Mouse (Mus musculus): ENCODE data around the gene St8sia1.

St8sia1 gene

DNA sequence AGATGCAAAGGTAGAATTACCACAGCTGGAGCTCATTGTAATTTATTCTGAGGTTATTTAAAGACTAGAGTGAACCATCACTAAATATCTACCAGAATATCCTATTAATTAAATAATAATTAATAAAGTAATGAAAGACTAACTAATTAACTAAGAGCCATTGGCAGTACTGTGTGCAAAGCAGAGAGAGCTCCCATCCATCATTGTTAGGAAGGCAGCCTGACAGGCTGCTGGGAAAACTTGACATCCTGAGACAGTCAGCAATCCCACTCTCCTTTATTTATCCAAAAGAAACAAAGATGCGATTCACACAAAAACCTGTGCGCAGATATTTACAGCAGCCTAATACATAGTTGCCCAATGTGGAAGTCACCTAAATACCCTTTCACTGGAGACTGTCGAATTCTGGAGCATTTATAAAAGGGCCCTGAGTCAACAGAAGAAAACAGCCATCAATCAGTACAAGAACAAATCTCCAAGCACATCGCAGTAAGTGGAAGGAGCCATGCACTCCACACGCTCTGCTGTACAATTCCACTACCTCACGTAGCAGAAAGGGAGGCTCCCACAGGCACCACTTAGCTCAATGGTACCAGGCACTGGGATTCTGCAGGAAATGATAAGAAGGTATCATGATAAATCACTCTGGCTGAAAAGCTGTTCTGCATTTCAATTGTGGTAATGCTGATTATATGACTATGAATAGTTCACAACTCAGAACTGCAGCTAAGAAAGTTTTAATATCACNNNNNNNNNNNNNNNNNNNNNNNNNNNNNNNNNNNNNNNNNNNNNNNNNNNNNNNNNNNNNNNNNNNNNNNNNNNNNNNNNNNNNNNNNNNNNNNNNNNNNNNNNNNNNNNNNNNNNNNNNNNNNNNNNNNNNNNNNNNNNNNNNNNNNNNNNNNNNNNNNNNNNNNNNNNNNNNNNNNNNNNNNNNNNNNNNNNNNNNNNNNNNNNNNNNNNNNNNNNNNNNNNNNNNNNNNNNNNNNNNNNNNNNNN, 15.7 kb upstream of the St8sia1 start:
- no peak for DNase-seq (ENCODE audit: low read depth, low spot score)

DNA sequence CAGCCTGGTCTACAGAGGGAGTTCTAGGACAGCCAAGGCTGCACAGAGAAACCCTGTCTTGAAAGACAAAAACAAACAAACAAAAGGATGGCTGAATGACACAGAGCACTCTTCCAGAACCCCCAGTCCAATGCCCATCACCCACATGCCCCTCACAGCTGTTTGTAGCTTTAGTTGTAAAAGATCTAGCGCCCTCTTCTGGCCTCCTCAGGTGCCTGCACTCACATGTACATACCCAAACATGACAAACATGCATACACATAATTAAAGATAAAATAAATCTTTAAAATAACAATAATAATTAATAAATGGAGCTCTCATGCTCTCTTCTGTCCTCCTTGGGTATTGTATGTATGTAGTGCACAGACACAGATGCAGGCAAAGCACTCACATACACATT, 13.0 kb upstream of the St8sia1 start:
- DNase-seq (ENCODE audit: low read depth, low spot score) = no peak

DNA sequence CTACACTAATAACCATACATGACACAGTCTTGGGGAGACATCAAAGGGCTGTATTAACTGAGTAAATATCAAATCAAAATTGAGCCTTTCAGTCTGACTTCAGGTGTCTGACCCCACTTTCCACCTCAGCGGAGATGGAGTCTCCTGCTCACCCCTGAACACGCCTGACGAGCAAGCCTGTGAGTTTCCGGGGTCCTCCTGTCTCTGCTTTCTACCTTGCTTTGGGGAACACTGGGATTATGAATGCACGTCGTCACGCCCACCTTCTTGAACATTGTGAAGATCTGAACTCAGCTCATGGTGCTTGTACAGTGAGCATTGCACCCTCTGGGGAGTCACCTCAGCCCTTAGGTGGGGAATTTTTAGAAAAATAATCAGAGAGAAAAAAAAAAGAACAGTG, 9.0 kb upstream of the St8sia1 start:
- no peak for DNase-seq (ENCODE audit: low read depth, low spot score)

DNA sequence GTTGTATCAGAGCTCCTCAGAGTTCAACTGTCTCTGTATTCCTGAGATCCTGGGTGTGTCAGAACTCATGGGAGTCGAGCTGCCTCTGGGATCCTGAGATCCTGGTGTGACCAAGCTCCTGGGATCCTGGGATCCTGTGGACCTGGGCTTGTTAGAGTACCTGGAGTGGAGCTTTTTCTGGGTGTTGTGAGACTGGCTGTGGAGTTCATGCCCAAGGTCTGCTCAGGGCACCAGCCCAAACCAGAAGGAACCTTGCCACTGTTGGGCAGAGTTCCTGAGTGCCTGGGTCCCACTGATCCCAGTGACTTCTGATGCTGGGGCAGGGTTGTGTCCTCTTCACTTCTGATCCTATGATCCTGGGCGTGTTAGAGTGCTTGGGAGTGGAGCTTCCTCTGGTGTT, 8.0 kb upstream of the St8sia1 start:
- no peak for DNase-seq (ENCODE audit: low read depth, low spot score)

DNA sequence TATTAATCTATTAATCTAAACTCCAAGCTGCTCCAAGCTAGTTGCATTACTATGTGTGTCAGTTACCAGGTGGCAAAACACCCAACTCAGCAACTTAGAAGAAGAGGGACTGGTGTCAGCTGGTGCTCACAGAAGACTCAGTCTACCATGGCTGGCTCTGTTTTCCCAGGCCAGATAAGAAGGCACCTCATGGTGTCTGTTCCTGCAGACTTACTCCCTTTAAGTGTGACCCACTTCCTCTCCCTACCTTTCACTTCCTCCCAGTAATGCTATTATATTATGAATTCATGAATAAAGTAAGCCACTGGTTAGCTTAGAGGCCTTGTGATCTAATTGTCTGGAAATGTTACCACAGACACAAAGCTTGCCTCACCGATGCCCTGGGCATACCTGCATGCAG, 3.2 kb upstream of the St8sia1 start:
- no peak for DNase-seq (ENCODE audit: low read depth, low spot score)

DNA sequence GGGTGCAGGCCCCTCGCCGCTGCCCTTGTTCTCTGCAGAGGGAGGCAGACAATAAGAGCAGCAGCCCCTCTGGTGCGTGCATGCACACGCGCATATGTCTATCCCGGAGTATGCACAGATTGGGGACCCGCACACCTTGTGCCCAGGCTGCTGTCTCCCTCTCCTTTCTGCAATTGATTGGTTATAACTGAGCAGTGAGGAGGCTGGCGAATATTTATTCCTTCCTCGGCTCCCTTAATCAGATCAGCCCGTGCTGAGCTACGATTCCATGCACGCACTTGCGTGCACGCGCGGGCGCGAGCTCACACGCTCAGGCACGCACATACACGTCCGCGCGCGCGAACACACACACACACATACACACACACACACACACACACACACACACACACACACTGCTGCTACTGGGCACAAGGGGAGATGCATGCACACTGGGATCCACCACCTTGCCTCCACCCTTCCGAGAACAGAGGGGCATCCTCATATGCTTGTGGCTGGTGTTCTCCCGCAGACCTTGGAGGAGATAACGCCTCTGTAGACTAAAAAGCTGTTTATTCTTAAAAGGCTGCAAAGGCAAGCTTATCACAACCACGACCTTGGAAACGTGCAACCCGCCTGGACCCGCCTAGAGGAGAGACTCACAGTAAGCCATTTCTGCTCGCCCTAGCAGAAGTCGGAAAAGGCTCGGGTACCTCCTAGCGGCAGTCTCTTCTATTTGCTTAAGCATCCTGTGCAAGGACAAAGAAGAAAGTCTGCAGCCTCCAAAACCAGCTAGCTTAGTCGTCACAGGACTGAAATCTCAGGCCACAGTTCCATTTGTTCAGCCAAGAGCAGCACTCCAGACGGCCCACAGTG, 506 bp upstream of the St8sia1 start:
- DNase-seq (ENCODE audit: low read depth, low spot score) = peak; percentile 94

DNA sequence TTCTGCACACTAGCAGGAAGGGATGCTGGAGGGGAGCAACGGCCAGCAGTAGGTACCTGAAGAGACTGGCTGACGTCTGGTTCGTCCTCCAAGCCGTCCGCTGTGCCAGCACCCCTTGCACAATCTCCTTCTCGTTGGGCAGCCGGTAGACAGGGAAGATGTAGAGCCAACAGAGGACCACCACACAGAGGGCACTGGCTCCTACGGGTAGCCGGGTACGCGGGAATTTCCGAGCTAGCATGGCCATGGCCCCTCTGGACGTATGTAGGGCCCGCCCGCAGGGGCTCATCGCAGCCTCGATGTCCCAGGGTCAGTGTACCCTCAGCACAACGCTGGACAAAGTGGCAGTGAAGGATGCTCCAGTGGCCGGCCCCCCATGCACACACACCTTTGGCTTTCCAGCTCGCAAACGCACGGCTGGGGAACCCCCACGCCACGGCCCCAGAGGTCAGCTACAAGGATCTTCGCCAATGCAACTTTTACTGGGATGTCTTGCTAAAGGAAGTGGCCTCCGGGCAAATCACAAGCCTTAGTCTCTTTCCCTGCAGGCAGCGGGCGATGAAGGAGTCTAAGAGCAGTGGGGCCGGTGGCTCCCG, 674 bp downstream of the St8sia1 start:
- no peak for DNase-seq (ENCODE audit: low read depth, low spot score)

DNA sequence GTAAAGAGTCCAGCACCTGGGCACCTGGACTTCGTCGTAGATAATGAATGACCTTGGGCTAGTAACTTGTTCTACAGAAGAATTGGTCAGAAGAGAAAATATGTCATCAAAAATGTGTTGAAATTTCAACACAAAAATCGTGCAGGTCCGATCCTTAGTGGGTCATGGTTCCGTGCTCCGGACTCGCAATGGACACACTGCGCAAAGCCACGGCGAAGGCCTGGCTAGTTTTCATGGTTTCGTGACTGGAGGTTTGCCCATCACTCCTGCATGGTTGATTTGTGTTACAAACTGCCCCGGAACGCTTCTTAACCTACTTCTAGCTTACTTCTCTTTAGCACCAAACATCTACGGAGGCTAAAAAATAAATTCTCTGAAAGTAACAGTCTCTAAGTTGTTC, 1.4 kb downstream of the St8sia1 start:
- no peak for DNase-seq (ENCODE audit: low read depth, low spot score)

DNA sequence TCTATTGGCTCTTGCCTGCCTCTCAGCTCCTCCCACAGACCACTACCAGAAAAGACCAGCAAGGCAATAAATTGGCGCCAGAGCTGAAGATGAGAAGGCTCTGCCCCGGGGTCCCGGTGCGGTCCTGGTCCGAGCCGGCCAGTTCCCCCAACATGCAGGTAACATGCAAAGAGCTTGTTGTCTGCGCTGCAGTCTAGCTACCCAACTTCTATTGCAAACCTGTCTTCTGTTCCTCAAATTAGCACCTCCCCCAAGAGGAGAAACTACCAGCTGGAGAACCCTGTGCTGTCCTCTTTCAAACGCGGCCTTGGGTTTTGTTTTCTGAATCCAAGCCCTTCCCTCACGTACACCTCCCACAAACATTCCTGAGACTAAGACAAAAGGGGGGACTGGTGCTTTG, 1.8 kb downstream of the St8sia1 start:
- no peak for DNase-seq (ENCODE audit: low read depth, low spot score)

DNA sequence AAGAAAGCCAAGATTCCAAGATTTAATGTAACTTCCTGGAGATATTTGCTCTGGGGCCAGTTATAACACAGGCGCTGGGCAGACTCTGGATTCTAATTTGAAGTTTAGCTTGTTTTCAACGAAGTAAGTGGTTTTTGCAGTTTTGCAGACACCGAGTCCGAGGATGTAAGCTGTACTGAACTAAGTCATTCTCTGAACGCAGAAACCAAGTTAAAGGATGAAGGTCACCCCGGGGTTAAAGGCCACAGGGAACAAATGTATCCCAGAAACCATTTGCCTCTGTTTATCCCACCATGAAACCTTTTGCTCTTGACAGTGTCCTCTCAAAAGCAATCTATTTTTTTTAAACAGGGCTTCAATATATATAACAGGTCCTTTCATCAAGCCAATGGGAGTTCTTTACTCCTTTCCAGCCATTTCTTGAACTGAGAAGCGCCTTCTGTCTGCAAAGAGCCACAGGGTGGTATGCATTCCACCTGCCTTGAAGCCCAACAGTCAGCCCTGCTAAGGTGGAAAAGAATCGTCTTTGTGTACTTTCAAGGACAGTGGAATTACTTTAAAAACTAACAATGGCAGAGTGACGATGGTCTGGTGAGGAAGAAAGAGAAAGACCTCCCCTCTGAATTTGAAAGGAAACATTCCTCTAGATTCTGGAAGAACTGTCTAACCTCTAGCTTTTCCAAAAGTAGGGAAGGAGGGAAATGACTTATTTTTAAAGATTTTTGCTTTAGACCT, 2.4 kb downstream of the St8sia1 start:
- DNase-seq (ENCODE audit: low read depth, low spot score) = no peak

DNA sequence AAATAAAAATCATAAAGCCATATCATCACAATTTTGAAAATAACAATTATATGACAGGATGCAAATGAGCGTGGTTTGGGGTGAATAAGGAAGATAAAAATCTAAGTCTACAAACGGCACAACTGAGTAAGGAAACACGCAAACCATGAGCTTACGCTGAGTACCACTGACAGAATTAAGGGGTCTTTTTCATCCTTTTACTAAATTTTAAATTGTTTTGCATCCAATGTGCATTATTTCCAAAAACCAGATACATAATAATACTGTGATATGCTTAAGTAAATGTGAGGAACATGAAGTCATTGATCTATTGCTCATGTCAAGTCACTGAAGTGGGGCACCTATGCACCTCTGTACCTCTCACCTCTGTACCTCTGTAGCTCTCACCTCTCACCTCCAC, 7.7 kb downstream of the St8sia1 start:
- DNase-seq (ENCODE audit: low read depth, low spot score) = no peak

DNA sequence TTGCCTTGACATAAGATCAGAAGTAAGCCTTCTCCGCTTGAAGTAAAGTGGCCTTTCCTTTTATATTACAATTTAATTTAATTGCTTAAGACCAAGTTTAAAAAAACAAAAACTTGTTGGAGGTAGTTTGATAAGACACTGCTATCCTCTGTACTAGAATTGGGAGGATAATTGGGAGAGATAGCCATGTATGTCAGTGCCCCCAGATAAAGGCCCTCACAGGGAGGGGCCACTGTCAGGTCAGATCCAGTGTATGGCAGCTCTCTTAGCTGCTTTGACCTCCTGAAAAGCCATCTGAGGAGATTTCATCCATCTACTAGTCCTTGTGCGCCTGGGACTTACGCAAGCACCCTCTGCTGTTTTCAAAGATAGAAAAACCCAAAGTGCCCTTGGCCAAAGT, 9.0 kb downstream of the St8sia1 start:
- no peak for DNase-seq (ENCODE audit: low read depth, low spot score)

DNA sequence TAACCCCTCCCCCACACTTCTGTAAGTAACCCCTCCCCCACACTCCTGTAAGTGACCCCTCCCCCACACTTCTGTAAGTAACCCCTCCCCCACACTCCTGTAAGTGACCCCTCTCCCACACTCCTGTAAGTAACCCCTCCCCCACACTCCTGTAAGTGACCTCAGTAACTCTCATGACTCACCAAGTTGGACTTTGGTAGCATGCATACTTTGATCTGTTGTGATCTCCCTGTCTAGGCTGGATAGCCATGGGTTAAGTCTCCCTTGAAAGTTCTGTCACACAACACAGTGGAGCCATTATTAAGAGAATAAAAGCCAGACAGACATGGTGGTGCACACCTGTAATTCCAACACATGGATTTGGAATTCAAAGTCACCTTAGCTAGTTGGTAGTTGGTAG, 11.1 kb downstream of the St8sia1 start:
- DNase-seq (ENCODE audit: low read depth, low spot score) = no peak

DNA sequence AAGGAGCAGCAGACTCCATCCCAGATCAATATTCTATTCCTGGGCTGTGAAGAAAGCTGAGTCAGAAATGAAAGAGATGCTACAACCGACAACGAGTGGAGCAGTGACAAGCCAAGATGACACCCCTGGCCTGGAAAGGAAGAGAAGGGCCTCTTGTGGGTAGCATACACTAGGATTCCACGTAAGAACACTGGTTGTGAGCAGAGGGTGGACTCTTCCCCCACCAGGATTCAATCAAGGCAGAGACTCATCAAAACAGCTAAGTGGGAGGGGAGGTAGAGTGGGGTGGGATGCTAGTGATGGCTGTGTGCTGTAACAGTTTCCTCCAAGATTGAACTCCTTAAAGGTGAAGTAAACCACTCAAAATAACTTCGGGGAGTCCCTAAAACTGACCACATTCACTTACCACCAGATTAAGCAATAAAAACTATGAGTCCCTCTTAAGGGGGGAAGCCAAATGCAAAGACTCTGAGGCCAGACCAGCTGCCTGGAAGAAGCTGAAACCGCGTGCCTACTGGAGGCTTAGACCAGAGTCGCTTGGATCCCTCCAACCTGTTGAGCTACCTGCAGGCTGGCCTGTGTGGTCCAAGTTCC, 11.8 kb downstream of the St8sia1 start:
- no peak for DNase-seq (ENCODE audit: low read depth, low spot score)

DNA sequence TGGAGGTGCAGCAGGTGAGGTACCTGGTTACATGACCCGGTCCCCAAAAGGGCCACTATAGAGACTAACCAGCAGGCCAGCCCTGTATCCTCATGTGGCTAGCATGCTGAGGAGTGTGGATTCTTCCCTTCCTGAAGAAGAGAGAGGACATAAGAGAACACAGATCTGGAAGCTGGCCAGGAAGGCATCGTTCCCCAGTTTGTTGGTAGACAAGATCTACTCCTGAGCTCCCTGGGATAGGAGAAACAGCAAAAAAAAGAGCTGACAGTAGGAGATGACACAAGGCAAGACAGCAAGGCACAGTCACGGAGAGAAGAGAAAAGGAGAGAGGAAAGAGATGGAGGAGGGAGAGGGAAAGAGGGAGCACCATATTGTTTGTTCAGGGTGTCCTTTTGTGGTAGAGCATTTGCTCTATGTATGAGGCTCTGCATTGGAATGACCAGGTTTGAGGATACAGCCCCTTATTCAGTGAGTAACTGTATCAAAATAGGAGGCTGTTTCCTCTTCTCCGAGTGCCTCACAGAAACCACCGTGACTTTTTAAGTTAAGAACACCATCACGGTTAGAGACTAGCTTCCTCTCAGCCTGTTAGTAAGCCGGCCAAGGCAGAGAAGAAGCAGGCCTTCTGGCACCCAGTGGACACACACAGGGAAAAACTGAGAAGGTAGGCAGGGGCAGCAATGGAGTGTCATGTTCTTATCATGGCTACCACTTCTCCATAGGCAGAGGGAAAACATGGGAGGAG, 12.5 kb downstream of the St8sia1 start:
- DNase-seq (ENCODE audit: low read depth, low spot score) = no peak

DNA sequence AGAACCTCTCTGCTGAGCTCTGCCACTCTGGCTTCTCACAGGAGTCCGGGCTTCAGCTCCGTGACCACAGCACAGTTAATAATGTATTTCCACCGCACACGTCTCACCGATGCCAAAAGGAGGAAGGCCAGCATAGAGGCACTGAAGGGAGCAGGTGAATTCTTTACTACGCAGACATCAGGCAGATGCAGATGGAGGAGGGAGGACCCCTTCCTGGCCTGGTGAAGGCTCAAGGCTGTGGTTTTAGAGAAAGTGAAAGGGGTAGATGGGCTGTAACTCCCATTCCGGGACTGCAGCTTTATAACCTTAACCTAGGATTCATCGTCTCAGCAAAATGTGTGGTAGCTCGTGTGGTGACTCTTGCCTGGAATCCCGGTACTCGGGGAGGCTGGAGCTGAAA, 13.9 kb downstream of the St8sia1 start:
- no peak for DNase-seq (ENCODE audit: low read depth, low spot score)

DNA sequence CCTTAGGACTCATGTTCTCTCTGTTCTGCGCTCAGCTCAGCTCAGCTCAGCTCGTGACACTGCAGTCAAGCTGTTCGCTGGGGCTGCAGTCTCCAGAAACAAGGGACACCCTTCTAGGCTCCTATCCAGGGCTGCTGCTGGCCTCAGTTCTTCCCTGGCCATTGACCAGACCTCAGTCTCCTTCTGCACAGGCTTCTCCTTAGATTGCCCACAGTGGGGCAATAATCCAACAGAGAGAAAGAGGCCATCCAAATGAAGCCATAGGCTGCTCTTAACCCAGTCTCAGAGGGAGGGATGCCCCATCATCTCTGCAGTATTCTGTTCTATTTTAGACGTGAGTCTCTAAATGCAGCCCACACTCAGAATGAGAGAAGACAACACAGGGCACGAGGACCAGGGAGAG, 15.3 kb downstream of the St8sia1 start:
- DNase-seq (ENCODE audit: low read depth, low spot score) = peak; percentile 68

DNA sequence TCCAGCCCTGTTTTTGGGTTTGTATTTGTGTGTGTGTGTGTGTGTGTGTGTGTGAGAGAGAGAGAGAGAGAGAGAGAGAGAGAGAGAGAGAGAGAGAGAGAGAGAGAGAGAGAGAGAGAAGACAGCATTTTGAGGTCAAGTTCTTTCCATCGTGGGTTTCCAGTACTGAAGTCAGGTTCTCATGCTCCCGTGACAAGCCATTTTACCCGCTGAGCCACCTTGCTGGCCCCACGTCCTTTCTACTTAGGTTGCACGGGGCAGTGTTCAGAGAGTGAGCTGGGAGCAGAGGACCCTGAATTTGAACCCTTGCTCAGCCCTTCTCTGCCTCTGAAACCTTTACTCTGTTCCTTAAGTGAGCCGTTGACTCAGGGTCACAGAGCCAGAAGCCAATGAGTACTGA, 17.2 kb downstream of the St8sia1 start:
- no peak for DNase-seq (ENCODE audit: low read depth, low spot score)

DNA sequence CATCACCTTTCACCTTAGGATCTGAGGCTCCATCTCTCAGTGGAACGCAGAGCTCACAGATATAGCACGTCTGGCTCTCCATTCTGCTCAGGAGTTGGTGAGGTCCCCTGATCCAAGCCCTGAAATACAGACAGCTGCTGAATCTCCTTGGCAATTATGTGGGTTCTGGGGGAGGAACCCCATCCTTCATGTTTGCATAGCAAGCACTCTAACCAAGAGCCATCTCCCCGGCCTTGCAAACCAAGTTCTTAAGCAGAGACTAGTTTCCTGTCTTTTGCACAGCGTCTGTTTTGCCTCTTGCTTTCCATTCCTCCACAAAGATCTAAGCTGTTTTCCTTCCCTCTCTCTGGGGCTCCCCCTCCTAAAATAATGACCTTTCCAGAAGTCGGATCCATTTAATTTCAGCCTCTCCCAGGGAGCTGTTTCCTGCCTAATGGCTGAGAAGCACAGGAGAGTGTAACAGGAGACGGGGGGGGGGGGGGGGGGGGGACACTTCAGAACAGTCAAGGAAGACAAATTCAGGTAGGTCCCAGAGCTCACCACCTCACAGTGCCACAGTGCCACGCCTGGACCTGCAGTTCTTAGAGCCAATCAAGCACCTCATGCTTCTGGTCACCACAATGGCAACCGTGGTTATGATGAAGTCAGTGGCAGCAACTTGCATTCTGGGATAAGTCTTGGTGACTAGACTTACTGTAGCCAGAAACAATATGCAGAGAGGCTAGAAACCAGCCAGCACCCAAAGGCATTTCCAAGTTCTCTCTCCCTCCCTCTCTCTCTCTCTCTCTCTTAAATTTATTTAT, 18.0 kb downstream of the St8sia1 start:
- no peak for DNase-seq (ENCODE audit: low read depth, low spot score)

DNA sequence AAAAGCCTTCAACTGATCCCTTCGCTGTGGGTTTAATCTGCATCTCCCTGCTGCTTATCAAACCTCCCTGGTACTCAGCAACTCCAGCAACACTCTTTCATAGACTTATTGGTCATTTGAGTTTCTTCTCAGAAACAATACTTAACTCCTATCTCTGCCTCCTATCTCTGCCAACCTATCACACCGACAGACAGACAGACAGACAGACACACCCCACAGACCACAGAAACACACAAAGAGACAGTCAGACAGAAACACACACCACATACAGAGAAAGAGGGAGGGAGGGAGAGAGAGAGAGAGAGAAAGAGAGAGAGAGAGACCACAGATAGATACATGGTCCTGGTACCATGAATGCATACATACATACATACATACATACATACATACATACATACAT, 18.8 kb downstream of the St8sia1 start:
- no peak for DNase-seq (ENCODE audit: low read depth, low spot score)
